Mouse (Mus musculus): ENCODE results near the gene Kxd1.
"Not testable (repeated sequence)": the region's sequence is repeated elsewhere in the genome, so short reads cannot be mapped to it uniquely, and the experiment has no call there.

DNA sequence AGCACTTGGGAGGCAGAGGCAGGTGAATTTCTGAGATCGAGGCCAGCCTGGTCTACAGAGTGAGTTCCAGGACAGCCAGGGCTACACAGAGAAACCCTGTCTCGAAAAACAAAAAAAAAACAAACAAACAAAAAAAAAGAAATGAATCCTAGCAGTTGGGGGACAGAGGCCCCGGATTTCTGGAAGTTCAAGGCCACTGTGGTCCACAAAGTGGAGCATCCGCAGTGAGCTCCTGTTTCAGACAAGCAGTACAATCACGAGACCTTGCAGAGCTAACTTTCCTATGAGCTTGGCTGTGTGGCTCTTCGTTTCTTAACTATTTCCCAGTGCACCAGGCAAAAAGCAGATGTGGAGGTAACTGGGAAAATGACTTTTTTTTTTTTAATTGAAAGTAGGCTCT, 16.6 kb downstream of the Kxd1 start:
- not testable (repeated sequence) for TF ChIP-seq CTCF (IDR thresholded peaks at IDR 0.05; ENCODE audit: borderline replicate concordance, insufficient read depth, low read length); POLR2A (IDR thresholded peaks at IDR 0.05; ENCODE audit: low read depth, low read length)

Measured in embryonic fibroblast, embryonic 13.5 days (primary cell).